Mouse (Mus musculus): ENCODE measurements at regions not wholly inside any gene's neighbourhood (a gene's known extent, or its start where the extent isn't known, plus 50 kb on each side); places are given as distances from the start of the nearest gene placed in this dataset.

DNA sequence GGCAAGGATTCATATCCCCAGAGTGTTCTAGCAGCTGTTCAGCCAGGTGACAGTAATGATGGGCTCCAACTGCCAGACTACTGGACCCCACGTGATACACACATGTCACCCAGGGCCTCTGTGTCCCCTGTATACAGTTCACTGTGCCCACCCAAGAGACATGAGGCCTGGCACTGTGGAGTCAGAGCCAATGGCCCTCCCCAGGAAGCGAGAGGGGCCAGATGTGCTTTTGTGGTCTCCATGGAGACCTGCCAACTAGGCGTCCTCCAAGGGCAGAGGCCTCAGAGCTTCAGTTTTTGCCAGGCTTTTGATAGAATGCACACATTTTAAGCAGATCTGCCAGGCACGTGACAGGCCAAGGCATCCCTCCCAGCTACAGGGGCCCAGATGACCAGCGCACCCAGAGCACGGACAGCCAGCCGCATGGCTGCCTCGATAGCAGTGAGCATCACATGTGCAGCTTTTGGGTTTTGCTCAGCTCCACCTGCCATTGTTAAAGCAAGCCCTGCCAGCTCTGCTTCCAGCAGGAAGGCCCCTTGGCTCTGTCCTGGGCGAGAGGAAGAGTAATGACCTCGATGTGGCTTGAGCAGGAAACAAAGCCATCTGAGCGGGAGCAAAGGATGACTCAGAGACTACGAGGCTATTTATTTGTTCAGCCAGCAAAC is 198.1 kb upstream of the Sulf2 start:
- Histone ChIP-seq H3K36me3 (replicated peaks; ENCODE audit: control insufficient read depth, insufficient read depth, low read depth) (no peaks in the 10 kb centered on the region), H3K4me1 (replicated peaks; ENCODE audit: control insufficient read depth in 2 of 2, insufficient read depth in 2 of 2, low read length in 1 of 2) (peaks cover 0 to 2% of the 10 kb centered on the region in 2 experiments; a peak in 2 of 4 replicates), H3K27me3 (ENCODE audit: control insufficient read depth, insufficient read depth, low read length) (no peaks in the 10 kb centered on the region), H3K27ac (no peak overlapping the region), H3K4me2 (ENCODE audit: low read depth) (no peak overlapping the region), H3K9ac (replicated peaks) (no peak overlapping the region), H3K4me3 (ENCODE audit: insufficient read depth in 1 of 2, low read depth in 2 of 2, low read length in 2 of 2) (no peak overlapping the region), H3K9me3 (ENCODE audit: control insufficient read depth, low read length) (no peaks in the 10 kb centered on the region)
- DNase-seq (ENCODE audit: low read depth in 3 of 3, low spot score in 3 of 3) = no peak
- ATAC-seq (ENCODE audit: insufficient read depth) = no peak
- WGBS (ENCODE audit: insufficient replicate concordance) = 40% methylated on average over 12 of the region's 12 CpGs
- TF ChIP-seq EP300 (IDR thresholded peaks at IDR 0.05; ENCODE audit: low read depth) (no peak), CTCF (IDR thresholded peaks at IDR 0.05; ENCODE audit: low read depth) (no peak)

GRCm38 (mm10) chr2:166351984-166352383 is 196.5 kb upstream of the Sulf2 start:
- no peak for DNase-seq (ENCODE audit: low read depth in 3 of 3, low spot score in 3 of 3)
- H3K27ac ChIP-seq = no peak overlapping the region
- H3K36me3 ChIP-seq (replicated peaks; ENCODE audit: control insufficient read depth, insufficient read depth, low read depth) = no peaks in the 10 kb centered on the region
- ATAC-seq (ENCODE audit: insufficient read depth) = no peak
- 62% methylated on average over 5 of the region's 5 CpGs for WGBS (ENCODE audit: insufficient replicate concordance)
- no peaks in the 10 kb centered on the region for H3K27me3 ChIP-seq (ENCODE audit: control insufficient read depth, insufficient read depth, low read length)
- H3K9me3 ChIP-seq (ENCODE audit: control insufficient read depth, low read length) = no peaks in the 10 kb centered on the region
- no peak overlapping the region for H3K4me3 ChIP-seq (ENCODE audit: insufficient read depth in 1 of 2, low read depth in 2 of 2, low read length in 2 of 2)
- peaks cover 0 to 2% of the 10 kb centered on the region in 2 experiments; a peak in 2 of 4 replicates for H3K4me1 ChIP-seq (replicated peaks; ENCODE audit: control insufficient read depth in 2 of 2, insufficient read depth in 2 of 2, low read length in 1 of 2)
- no peak overlapping the region for H3K9ac ChIP-seq (replicated peaks)
- TF ChIP-seq CTCF (IDR thresholded peaks at IDR 0.05; ENCODE audit: low read depth) (no peak), EP300 (IDR thresholded peaks at IDR 0.05; ENCODE audit: low read depth) (no peak)
- no peak overlapping the region for H3K4me2 ChIP-seq (ENCODE audit: low read depth)

GRCm38 (mm10) chr2:166351581-166351980 is 196.1 kb upstream of the Sulf2 start:
- ATAC-seq (ENCODE audit: insufficient read depth) (no peak), DNase-seq (ENCODE audit: low read depth in 3 of 3, low spot score in 3 of 3) (no peak)
- Histone ChIP-seq H3K36me3 (replicated peaks; ENCODE audit: control insufficient read depth, insufficient read depth, low read depth) (no peaks in the 10 kb centered on the region), H3K4me3 (ENCODE audit: insufficient read depth in 1 of 2, low read depth in 2 of 2, low read length in 2 of 2) (no peak overlapping the region), H3K9me3 (ENCODE audit: control insufficient read depth, low read length) (no peaks in the 10 kb centered on the region), H3K9ac (replicated peaks) (no peak overlapping the region), H3K27ac (no peak overlapping the region), H3K4me2 (ENCODE audit: low read depth) (no peak overlapping the region), H3K4me1 (replicated peaks; ENCODE audit: control insufficient read depth in 2 of 2, insufficient read depth in 2 of 2, low read length in 1 of 2) (peaks cover 0 to 2% of the 10 kb centered on the region in 2 experiments; a peak in 2 of 4 replicates), H3K27me3 (ENCODE audit: control insufficient read depth, insufficient read depth, low read length) (no peaks in the 10 kb centered on the region)
- 78% methylated on average over 9 of the region's 9 CpGs for WGBS (ENCODE audit: insufficient replicate concordance)
- TF ChIP-seq EP300 (IDR thresholded peaks at IDR 0.05; ENCODE audit: low read depth) (no peak), CTCF (IDR thresholded peaks at IDR 0.05; ENCODE audit: low read depth) (no peak)

GRCm38 (mm10) chr2:166348654-166349053 is 193.2 kb upstream of the Sulf2 start:
- Histone ChIP-seq H3K4me1 (replicated peaks; ENCODE audit: control insufficient read depth in 2 of 2, insufficient read depth in 2 of 2, low read length in 1 of 2) (peaks cover 0 to 2% of the 10 kb centered on the region in 2 experiments; a peak in 1 of 4 replicates), H3K9ac (replicated peaks) (no peak overlapping the region), H3K4me3 (ENCODE audit: insufficient read depth in 1 of 2, low read depth in 2 of 2, low read length in 2 of 2) (no peak overlapping the region), H3K27ac (no peak overlapping the region), H3K4me2 (ENCODE audit: low read depth) (no peak overlapping the region), H3K27me3 (ENCODE audit: control insufficient read depth, insufficient read depth, low read length) (no peaks in the 10 kb centered on the region), H3K36me3 (replicated peaks; ENCODE audit: control insufficient read depth, insufficient read depth, low read depth) (no peaks in the 10 kb centered on the region), H3K9me3 (ENCODE audit: control insufficient read depth, low read length) (no peaks in the 10 kb centered on the region)
- no peak for ATAC-seq (ENCODE audit: insufficient read depth)
- WGBS (ENCODE audit: insufficient replicate concordance) = 27% methylated on average over 10 of the region's 10 CpGs
- TF ChIP-seq EP300 (IDR thresholded peaks at IDR 0.05; ENCODE audit: low read depth) (no peak), CTCF (IDR thresholded peaks at IDR 0.05; ENCODE audit: low read depth) (no peak)
- DNase-seq (ENCODE audit: low read depth in 3 of 3, low spot score in 3 of 3) = no peak

GRCm38 (mm10) chr2:166346421-166347182 is 191.1 kb upstream of the Sulf2 start:
- DNase-seq (ENCODE audit: low read depth in 3 of 3, low spot score in 3 of 3) = no peak
- H3K27ac ChIP-seq = no peak overlapping the region
- no peak overlapping the region for H3K4me3 ChIP-seq (ENCODE audit: insufficient read depth in 1 of 2, low read depth in 2 of 2, low read length in 2 of 2)
- ATAC-seq (ENCODE audit: insufficient read depth) = no peak
- H3K4me1 ChIP-seq (replicated peaks; ENCODE audit: control insufficient read depth in 2 of 2, insufficient read depth in 2 of 2, low read length in 1 of 2) = no peaks in the 10 kb centered on the region; a peak in 1 of 4 replicates
- H3K4me2 ChIP-seq (ENCODE audit: low read depth) = no peak overlapping the region
- H3K27me3 ChIP-seq (ENCODE audit: control insufficient read depth, insufficient read depth, low read length) = no peaks in the 10 kb centered on the region
- 53% methylated on average over 18 of the region's 18 CpGs for WGBS (ENCODE audit: insufficient replicate concordance)
- TF ChIP-seq EP300 (IDR thresholded peaks at IDR 0.05; ENCODE audit: low read depth) = no peak
- no peak for TF ChIP-seq CTCF (IDR thresholded peaks at IDR 0.05; ENCODE audit: low read depth)
- H3K36me3 ChIP-seq (replicated peaks; ENCODE audit: control insufficient read depth, insufficient read depth, low read depth) = no peaks in the 10 kb centered on the region
- H3K9ac ChIP-seq (replicated peaks) = no peak overlapping the region
- H3K9me3 ChIP-seq (ENCODE audit: control insufficient read depth, low read length) = no peaks in the 10 kb centered on the region
